Mouse (Mus musculus) bone marrow macrophage, adult 2 months (primary cell): Measurements from ENCODE around the gene Mars.

Experiments used
- CTCF ChIP-seq: IDR thresholded peaks from 2 replicates; pipeline ENCODE4 v1.5.1; 2012; ENCODE audit warnings: low read depth, mild to moderate bottlenecking, low read length, moderate library complexity
- POLR2A ChIP-seq: IDR thresholded peaks from 2 replicates; pipeline ENCODE4 v1.6.1; 2012; ENCODE audit warnings: mild to moderate bottlenecking, low read depth, low read length, borderline replicate concordance

- no peak for TF ChIP-seq CTCF
- TF ChIP-seq POLR2A: no peak
These were observed 17.9 kb downstream of the Mars start for GRCm38 (mm10) chr10:127293590-127294113.
